Mouse (Mus musculus): ENCODE measurements around the gene Gm9602. TPM values are rescaled to one million over a fixed set of nuclear protein-coding genes. Genes with fewer than 3 reads are reported as not detected.
"Not testable (repeated sequence)": the region's sequence is repeated elsewhere in the genome, so short reads cannot be mapped to it uniquely, and the experiment has no call there.

The Gm9602 gene
- total RNA-seq (2022), result not detected

DNA sequence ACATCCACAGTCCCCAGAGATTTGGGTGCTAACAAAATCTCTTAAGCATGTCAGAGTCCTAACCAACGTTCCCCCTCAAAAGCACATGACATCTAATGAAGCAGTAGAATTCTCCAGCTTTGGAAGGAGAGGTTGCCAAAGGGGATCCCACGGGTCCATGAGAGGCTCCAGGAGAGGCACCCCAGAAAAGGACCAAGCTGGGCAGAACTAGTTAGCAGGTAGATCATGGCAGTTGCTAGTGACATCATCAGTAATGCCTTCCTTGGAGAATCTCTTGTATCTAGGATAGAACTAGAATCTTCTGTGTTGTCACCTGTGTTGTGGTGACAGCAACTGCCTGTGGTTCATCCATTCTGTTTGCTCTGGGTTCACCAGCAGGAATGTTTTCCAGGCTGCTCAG, at the start of gene Gm9602:
TSS of gene Gm9602 (plus strand) at position 301 of the 400 bp plus-strand sequence.
- DNase-seq (ENCODE audit: low spot score), result not testable (repeated sequence)

DNA sequence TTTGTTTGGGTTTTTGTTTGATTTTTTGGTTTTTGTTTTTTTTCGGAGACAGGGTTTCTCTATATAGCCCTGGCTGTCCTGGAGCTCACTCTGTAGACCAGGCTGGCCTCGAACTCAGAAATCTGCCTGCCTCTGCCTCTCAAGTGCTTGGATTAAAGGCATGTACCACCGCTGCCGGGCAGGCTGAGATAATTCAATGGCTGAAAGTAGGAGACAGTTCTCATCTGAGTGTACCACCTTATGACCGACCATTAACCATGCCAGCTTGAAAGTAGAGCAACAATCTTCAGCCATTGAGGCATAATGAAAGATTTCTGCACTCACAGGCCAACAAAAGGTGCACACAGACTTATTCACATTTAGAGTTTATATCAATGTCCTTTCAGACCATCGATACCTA, 30.3 kb downstream of the Gm9602 start:
- not testable (repeated sequence) for DNase-seq (ENCODE audit: low spot score)

DNA sequence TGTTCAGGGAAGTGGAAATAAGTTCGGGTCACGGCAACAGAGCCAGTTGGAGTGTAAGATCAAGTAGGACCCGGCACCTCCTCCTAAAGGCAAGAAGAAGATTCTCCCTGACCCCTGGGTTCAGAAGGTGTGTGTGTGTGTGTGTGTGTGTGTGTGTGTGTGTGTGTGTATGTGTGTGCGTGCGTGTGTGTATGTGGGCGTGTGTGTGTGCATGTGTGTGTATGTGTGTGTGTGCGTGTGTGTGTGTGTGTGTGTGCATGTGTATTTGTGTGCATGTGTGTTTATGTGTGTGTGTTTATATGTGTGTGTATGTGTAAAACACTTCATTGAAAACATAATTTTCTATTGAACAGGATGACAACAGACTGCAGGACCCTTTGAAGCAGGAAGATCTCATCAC, 45.8 kb downstream of the Gm9602 start:
- not testable (repeated sequence) for DNase-seq (ENCODE audit: low spot score)

Other genes with a start within 250 kb of the Gm9602 start
- gene Gm3047, start 220.9 kb upstream of the Gm9602 start, total RNA-seq (2022), result not detected
- gene Gm8159, start 144.0 kb upstream of the Gm9602 start, total RNA-seq (2022), result not detected
- gene Gm3239, start 112.1 kb upstream of the Gm9602 start, total RNA-seq (2022), result not detected
- not detected for gene Gm7876, start 67.1 kb upstream of the Gm9602 start, total RNA-seq (2022)
- gene Gm3252, start 49.6 kb upstream of the Gm9602 start, total RNA-seq (2022), result under 1 TPM in 1 of 4 experiments, not detected in 3; 0.20 TPM
- not detected for gene Gm3269, start 61.8 kb downstream of the Gm9602 start, total RNA-seq (2022)
- gene Gm3264, start 79.2 kb downstream of the Gm9602 start, total RNA-seq (2022), result 1 to 10 TPM in 1 of 4 experiments, under 1 TPM in 1, not detected in 2; 0.75 to 1.1 TPM
- gene Gm3278, start 116.1 kb downstream of the Gm9602 start, total RNA-seq (2022), result not detected
- gene Gm8297, start 207.6 kb downstream of the Gm9602 start, total RNA-seq (2022), result not detected
- gene Gm3298, start 239.6 kb downstream of the Gm9602 start, total RNA-seq (2022), result not detected

Measured in heart, adult 8-10 months (tissue).